Mouse (Mus musculus) heart, adult 2 months (tissue): Measurements from ENCODE around the gene Stambpl1.

Experiments
- CTCF ChIP-seq: fragments of 200-600 bp; IDR thresholded peaks from 2 replicates; pipeline ENCODE4 v1.8.1; 2022; ENCODE audit warnings: antibody characterized with exemption, mild to moderate bottlenecking, moderate library complexity
- EP300 ChIP-seq: fragments of 200-500 bp; IDR thresholded peaks from 2 replicates; pipeline ENCODE4 v1.6.1; 2011; ENCODE audit warnings: low read depth, low read length, control low read depth; ENCODE audit not compliant: insufficient read depth
- POLR2A ChIP-seq: fragments of 200-500 bp; IDR thresholded peaks from 2 replicates; pipeline ENCODE4 v1.6.1; 2011; ENCODE audit warnings: mild to moderate bottlenecking, low read depth, low read length, control low read depth; ENCODE audit not compliant: insufficient read depth

- TF ChIP-seq CTCF (no peak), POLR2A (no peak), EP300 (no peak)
Observed at GRCm38 (mm10) chr19:34186845-34187244, 5.2 kb upstream of the Stambpl1 start.
